Mouse (Mus musculus) C2C12 (cell line): ENCODE measurements at regions not wholly inside any gene's neighbourhood (a gene's known extent, or its start where the extent isn't known, plus 50 kb on each side); places are given as distances from the start of the nearest gene placed in this dataset.

Experiments used
- H3K27me3 ChIP-seq: one replicate; pipeline ENCODE4 v1.6.1; 2011; ENCODE audit not compliant: control insufficient read depth, insufficient read depth, insufficient read length
- H3K36me3 ChIP-seq: one replicate; pipeline ENCODE4 v1.6.1; 2011; ENCODE audit not compliant: control insufficient read depth, insufficient read depth
- H3K4me3 ChIP-seq: one replicate; pipeline ENCODE4 v1.5.1; 2011; ENCODE audit warnings: mild to moderate bottlenecking, control low read depth; ENCODE audit not compliant: poor library complexity, insufficient read depth, severe bottlenecking
- H3K79me2 ChIP-seq: one replicate; pipeline ENCODE4 v1.6.1; 2011; ENCODE audit not compliant: control insufficient read depth, insufficient read depth
- H3K79me3 ChIP-seq: one replicate; pipeline ENCODE4 v1.6.1; 2011; ENCODE audit warnings: low read depth, control low read depth
- H3ac ChIP-seq: one replicate; pipeline ENCODE3; 2011; ENCODE audit warnings: low read depth; ENCODE audit not compliant: control insufficient read depth, insufficient read length
- CEBPB ChIP-seq: IDR thresholded peaks from one replicate; pipeline ENCODE4 v1.6.1; 2011; ENCODE audit warnings: low read depth, mild to moderate bottlenecking, control low read depth, moderate library complexity
- CTCF ChIP-seq: IDR thresholded peaks from one replicate; pipeline ENCODE4 v1.5.1; 2011; ENCODE audit not compliant: control insufficient read depth, insufficient read depth, insufficient read length
- FOSL1 ChIP-seq: IDR thresholded peaks from one replicate; pipeline ENCODE4 v1.8.0; 2011; ENCODE audit warnings: mild to moderate bottlenecking, low read length; ENCODE audit not compliant: poor library complexity, insufficient read depth, severe bottlenecking
- MAX ChIP-seq: IDR thresholded peaks from one replicate; pipeline ENCODE4 v1.6.1; 2011; ENCODE audit warnings: mild to moderate bottlenecking, control low read depth
- MYOD1 ChIP-seq: IDR thresholded peaks from one replicate; pipeline ENCODE4 v1.6.1; 2011; ENCODE audit warnings: low read depth; ENCODE audit not compliant: control insufficient read depth, insufficient read length
- MYOG ChIP-seq: IDR thresholded peaks from one replicate; pipeline ENCODE4 v1.6.1; 2011; ENCODE audit not compliant: control insufficient read depth, insufficient read length; ENCODE audit errors: extremely low read depth
- USF1 ChIP-seq: IDR thresholded peaks from one replicate; pipeline ENCODE4 v1.6.1; 2011; ENCODE audit warnings: low read depth, mild to moderate bottlenecking, control low read depth, moderate library complexity

GRCm38 (mm10) chr1:67397757-67398446 is 275.1 kb downstream of the Cps1 start:
- Histone ChIP-seq H3K36me3 (no peaks in the 10 kb centered on the region), H3K4me3 (no peak overlapping the region), H3K79me2 (no peaks in the 10 kb centered on the region), H3ac (no peak overlapping the region), H3K79me3 (no peaks in the 10 kb centered on the region), H3K27me3 (no peaks in the 10 kb centered on the region)
- TF ChIP-seq MYOD1 (no peak), CTCF (no peak), USF1 (no peak), MYOG (no peak)

- H3ac ChIP-seq, result no peak overlapping the region
- no peaks in the 10 kb centered on the region for H3K79me2 ChIP-seq
- no peaks in the 10 kb centered on the region for H3K36me3 ChIP-seq
- TF ChIP-seq CEBPB, result no peak
- H3K27me3 ChIP-seq, result no peaks in the 10 kb centered on the region
- no peak overlapping the region for H3K4me3 ChIP-seq
- no peaks in the 10 kb centered on the region for H3K79me3 ChIP-seq
These were observed 286.7 kb downstream of the Cps1 start for GRCm38 (mm10) chr1:67409531-67409930.

GRCm38 (mm10) chr1:67417196-67417595 is 294.4 kb downstream of the Cps1 start:
- TF ChIP-seq MAX, result no peak
- TF ChIP-seq MYOD1, result no peak
- TF ChIP-seq USF1, result no peak
- TF ChIP-seq CEBPB, result no peak
- no peak for TF ChIP-seq MYOG
- TF ChIP-seq FOSL1, result no peak
- H3K79me3 ChIP-seq, result no peaks in the 10 kb centered on the region
- H3K79me2 ChIP-seq, result no peaks in the 10 kb centered on the region
- H3K27me3 ChIP-seq, result no peaks in the 10 kb centered on the region
- no peaks in the 10 kb centered on the region for H3K36me3 ChIP-seq
- H3K4me3 ChIP-seq, result no peak overlapping the region
- H3ac ChIP-seq, result no peak overlapping the region

GRCm38 (mm10) chr1:67428398-67428797 is 305.6 kb downstream of the Cps1 start:
- H3K36me3 ChIP-seq, result no peaks in the 10 kb centered on the region

GRCm38 (mm10) chr1:67450831-67451230 is 328.0 kb downstream of the Cps1 start:
- Histone ChIP-seq H3K36me3 (no peaks in the 10 kb centered on the region), H3K79me3 (no peaks in the 10 kb centered on the region), H3K79me2 (no peaks in the 10 kb centered on the region), H3ac (no peak overlapping the region), H3K27me3 (no peaks in the 10 kb centered on the region), H3K4me3 (no peak overlapping the region)
- TF ChIP-seq MYOD1, result peak; percentile 48
- no peak for TF ChIP-seq CTCF
- no peak for TF ChIP-seq MYOG
- peak; percentile 98 for TF ChIP-seq FOSL1
- TF ChIP-seq CEBPB, result no peak
- no peak for TF ChIP-seq MAX

More at GRCm38 (mm10) chr1:67428398-67428797, 305.6 kb downstream of the Cps1 start:
- Histone ChIP-seq H3ac (no peak overlapping the region), H3K4me3 (no peak overlapping the region), H3K79me3 (no peaks in the 10 kb centered on the region), H3K79me2 (no peaks in the 10 kb centered on the region), H3K27me3 (no peaks in the 10 kb centered on the region)
- no peak for TF ChIP-seq MYOD1
- no peak for TF ChIP-seq USF1
- no peak for TF ChIP-seq CEBPB
- no peak for TF ChIP-seq MYOG
- TF ChIP-seq MAX, result no peak
- TF ChIP-seq FOSL1, result no peak
- TF ChIP-seq CTCF, result no peak

- TF ChIP-seq USF1, result no peak
- no peak for TF ChIP-seq CEBPB
- no peak for TF ChIP-seq MAX
- no peak for TF ChIP-seq MYOD1
- no peak for TF ChIP-seq CTCF
- no peak for TF ChIP-seq FOSL1
- no peak for TF ChIP-seq MYOG
- Histone ChIP-seq H3K36me3 (no peaks in the 10 kb centered on the region), H3K4me3 (no peak overlapping the region), H3ac (no peak overlapping the region), H3K79me3 (no peaks in the 10 kb centered on the region), H3K27me3 (no peaks in the 10 kb centered on the region), H3K79me2 (no peaks in the 10 kb centered on the region)
These were observed 341.4 kb downstream of the Cps1 start for GRCm38 (mm10) chr1:67464203-67464602.
